Mouse (Mus musculus): ENCODE results near the gene Arhgef15. TPM values are rescaled to one million over a fixed set of nuclear protein-coding genes. Genes with fewer than 3 reads are reported as not detected.

Arhgef15 gene
- polyA plus RNA-seq, 1 experiment from 2014 or later = 23.9 TPM

- no peak for ATAC-seq (ENCODE audit: insufficient read depth)
- H3K36me3 ChIP-seq (ENCODE audit: insufficient read depth) = no peaks in the 10 kb centered on the region
- no peak overlapping the region for H3K9ac ChIP-seq
- H3K4me1 ChIP-seq (ENCODE audit: insufficient read depth) = 0 out of 2 replicates have a peak, but pooled peaks cover 3% of the 10 kb centered on the region
- H3K27ac ChIP-seq (ENCODE audit: low read depth) = no peak overlapping the region
- H3K4me3 ChIP-seq (ENCODE audit: low read depth, low read length) = no peak overlapping the region
- no peak for DNase-seq
- H3K9me3 ChIP-seq (ENCODE audit: low read depth, low read length) = no peaks in the 10 kb centered on the region
- no peaks in the 10 kb centered on the region for H3K27me3 ChIP-seq (ENCODE audit: insufficient read depth, low read length)
- H3K4me2 ChIP-seq = no peak overlapping the region
- WGBS = 58% methylated on average over 12 of the region's 12 CpGs
- no peak for TF ChIP-seq CTCF (IDR thresholded peaks at IDR 0.05; ENCODE audit: low read depth)
These were observed 63.3 kb downstream of the Arhgef15 start for GRCm38 (mm10) chr11:68893911-68894464.

Small RNAs within 50 kb of the gene (microRNA-seq; reads per million reads assigned to microRNA genes)
- gene Mir3062 (ENCODE audit: borderline number of aligned reads) = 4.3 reads per million, percentile 15 among the genes with 10 or more reads in this experiment

Other genes with a start within 250 kb of the Arhgef15 start
- gene Ndel1, start 85.6 kb downstream of the Arhgef15 start, polyA plus RNA-seq (2014; fragmentation: Nextera tagmentation; extraction: Ambion mirVana) = 63.1 and 67.6 TPM in 2 replicates
- gene Rnf222, start 68.9 kb downstream of the Arhgef15 start, polyA plus RNA-seq (2014; fragmentation: Nextera tagmentation; extraction: Ambion mirVana) = 0.07 and 0.11 TPM in 2 replicates
- gene Rpl26, start 55.9 kb downstream of the Arhgef15 start, polyA plus RNA-seq (2014; fragmentation: Nextera tagmentation; extraction: Ambion mirVana) = 1,103 and 1,167 TPM in 2 replicates
- not detected in 2 replicates for gene Odf4, start 30.4 kb downstream of the Arhgef15 start, polyA plus RNA-seq (2014; fragmentation: Nextera tagmentation; extraction: Ambion mirVana)
- gene Slc25a35, start 10.7 kb upstream of the Arhgef15 start, polyA plus RNA-seq (2014; fragmentation: Nextera tagmentation; extraction: Ambion mirVana) = 3.9 and 4.0 TPM in 2 replicates
- 49.9 TPM in 2 replicates for gene Rangrf, start 17.7 kb upstream of the Arhgef15 start, polyA plus RNA-seq (2014; fragmentation: Nextera tagmentation; extraction: Ambion mirVana)
- 36.8 and 43.3 TPM in 2 replicates for gene Pfas, start 51.0 kb upstream of the Arhgef15 start, polyA plus RNA-seq (2014; fragmentation: Nextera tagmentation; extraction: Ambion mirVana)
- gene Ctc1, start 58.4 kb upstream of the Arhgef15 start, polyA plus RNA-seq (2014; fragmentation: Nextera tagmentation; extraction: Ambion mirVana) = 59.3 and 63.6 TPM in 2 replicates
- gene Aurkb, start 88.2 kb upstream of the Arhgef15 start, polyA plus RNA-seq (2014; fragmentation: Nextera tagmentation; extraction: Ambion mirVana) = 209 and 211 TPM in 2 replicates
- 8.0 and 9.5 TPM in 2 replicates for gene Borcs6, start 102.2 kb upstream of the Arhgef15 start, polyA plus RNA-seq (2014; fragmentation: Nextera tagmentation; extraction: Ambion mirVana)
- 51.0 and 54.4 TPM in 2 replicates for gene Tmem107, start 113.3 kb upstream of the Arhgef15 start, polyA plus RNA-seq (2014; fragmentation: Nextera tagmentation; extraction: Ambion mirVana)
- 64.0 and 64.2 TPM in 2 replicates for gene Vamp2, start 131.0 kb upstream of the Arhgef15 start, polyA plus RNA-seq (2014; fragmentation: Nextera tagmentation; extraction: Ambion mirVana)
- 15.4 and 23.7 TPM in 2 replicates for gene Per1, start 137.7 kb upstream of the Arhgef15 start, polyA plus RNA-seq (2014; fragmentation: Nextera tagmentation; extraction: Ambion mirVana)
- gene Hes7, start 162.9 kb upstream of the Arhgef15 start, polyA plus RNA-seq (2014; fragmentation: Nextera tagmentation; extraction: Ambion mirVana) = 0.57 and 0.68 TPM in 2 replicates
- gene 9130213A22Rik, start 165.1 kb upstream of the Arhgef15 start, polyA plus RNA-seq (2014; fragmentation: Nextera tagmentation; extraction: Ambion mirVana) = 0.19 and 0.41 TPM in 2 replicates
- gene Aloxe3, start 168.4 kb upstream of the Arhgef15 start, polyA plus RNA-seq (2014; fragmentation: Nextera tagmentation; extraction: Ambion mirVana) = 0.09 and 0.17 TPM in 2 replicates
- not detected in 2 replicates for gene Alox12b, start 199.5 kb upstream of the Arhgef15 start, polyA plus RNA-seq (2014; fragmentation: Nextera tagmentation; extraction: Ambion mirVana)
- not detected in 2 replicates for gene Alox8, start 240.4 kb upstream of the Arhgef15 start, polyA plus RNA-seq (2014; fragmentation: Nextera tagmentation; extraction: Ambion mirVana)